Mouse (Mus musculus) c-Kit-negative CD71-positive TER-119-positive erythroid progenitor cells, embryonic 14.5 days (primary cell): ENCODE measurements around the gene Adora2b.
"Not testable (repeated sequence)": the region's sequence is repeated elsewhere in the genome, so short reads cannot be mapped to it uniquely, and the experiment has no call there.

Source experiments
- DNase-seq: peaks from one replicate; pipeline ENCODE4 v3.0.0-alpha.2; 2013; ENCODE audit warnings: low read depth, low spot score

Adora2b gene

DNA sequence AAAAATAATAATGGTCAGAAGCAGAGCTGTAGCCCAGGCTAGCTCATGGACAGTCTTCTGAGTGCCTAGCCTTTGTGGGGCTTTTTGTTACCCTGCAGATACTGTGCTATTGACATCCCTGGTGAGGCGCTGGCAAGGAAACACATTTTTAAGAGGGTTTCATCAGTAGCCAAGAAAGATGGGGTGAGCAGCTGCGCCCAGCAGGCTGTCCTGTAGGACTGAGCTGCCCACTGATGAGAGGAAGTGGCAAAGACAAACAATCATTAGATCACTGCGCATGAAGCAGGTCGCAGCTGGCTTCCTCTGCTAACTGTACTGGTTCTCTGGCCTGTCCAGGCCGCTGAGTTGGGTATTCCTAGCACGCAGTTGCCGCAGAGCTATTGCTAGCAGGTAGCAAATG lies 14.8 kb downstream of the Adora2b start:
- no peak for DNase-seq

DNA sequence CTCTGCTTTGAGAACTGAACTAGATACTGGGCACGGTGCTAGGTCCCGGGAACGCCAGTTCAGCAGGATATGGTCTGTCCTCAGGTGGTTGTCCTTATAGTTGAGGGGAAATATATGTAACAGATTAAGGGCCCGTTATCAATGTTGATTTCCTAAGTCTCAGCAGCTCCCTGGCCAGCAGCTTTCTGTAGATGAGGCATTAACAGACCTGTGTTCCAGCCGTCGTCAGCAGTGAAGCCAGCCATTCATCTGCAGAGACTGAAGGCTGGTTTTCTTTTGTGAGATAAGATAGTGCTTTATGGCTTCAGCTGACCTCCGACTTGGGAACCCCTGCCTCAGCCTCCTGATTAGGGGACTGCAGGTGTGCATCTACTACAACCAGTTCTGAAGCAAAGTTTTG lies 15.2 kb downstream of the Adora2b start:
- DNase-seq, result no peak

DNA sequence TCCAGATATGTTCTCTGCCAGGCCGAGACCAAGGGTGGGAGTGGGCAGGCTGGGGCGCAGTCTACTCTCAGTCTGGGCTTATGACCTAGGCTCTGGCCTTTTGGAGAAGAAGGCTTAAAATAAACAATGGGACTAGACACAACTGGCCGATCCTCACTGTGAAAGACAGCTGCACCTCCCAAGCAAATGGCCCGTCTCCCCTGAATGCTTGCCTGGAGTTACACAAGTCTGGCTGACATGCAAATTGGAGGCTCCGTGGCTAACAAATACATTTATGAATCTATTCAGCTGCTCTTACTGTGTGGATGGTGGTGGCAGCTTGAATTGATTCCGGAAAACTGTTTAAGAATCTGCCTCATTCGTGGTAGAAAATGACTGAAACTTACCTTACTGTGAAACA lies 16.9 kb downstream of the Adora2b start:
- DNase-seq, result no peak

DNA sequence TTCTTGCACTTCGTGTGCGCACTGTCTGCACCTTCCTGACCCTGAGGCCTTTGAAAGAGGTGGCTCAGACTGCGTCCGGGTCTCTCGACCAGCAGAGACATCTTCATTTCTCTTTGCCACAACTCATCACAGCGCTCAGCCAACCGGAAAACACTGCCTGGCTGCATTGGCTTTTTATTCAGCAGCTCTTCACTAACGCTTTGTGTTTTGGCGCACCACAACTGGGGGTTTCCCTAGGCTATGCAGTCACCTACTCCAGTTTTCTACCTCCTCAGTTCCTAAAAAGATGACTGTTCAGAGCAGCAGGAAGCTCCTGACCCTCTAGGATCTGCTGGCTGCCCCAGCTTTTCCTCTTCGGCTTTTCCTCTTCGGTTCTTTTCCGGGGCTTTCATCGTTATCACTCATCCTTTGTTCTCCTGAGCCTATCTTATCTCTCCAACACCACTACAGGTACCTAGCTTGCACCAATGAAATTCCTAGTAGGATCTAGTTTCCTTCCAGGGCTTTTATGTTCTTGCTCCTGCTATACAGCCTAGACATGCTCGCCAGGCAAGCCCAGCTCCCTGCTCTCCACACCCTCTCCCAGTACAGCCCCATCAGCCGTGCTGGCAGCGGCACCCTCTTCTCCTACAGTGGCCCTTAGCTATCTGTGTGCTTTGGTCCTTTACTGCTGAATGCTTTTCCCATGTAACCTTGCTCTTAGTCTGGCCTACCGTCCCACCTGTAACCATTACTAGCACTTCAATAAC lies 17.9 kb downstream of the Adora2b start:
- DNase-seq, result no peak

DNA sequence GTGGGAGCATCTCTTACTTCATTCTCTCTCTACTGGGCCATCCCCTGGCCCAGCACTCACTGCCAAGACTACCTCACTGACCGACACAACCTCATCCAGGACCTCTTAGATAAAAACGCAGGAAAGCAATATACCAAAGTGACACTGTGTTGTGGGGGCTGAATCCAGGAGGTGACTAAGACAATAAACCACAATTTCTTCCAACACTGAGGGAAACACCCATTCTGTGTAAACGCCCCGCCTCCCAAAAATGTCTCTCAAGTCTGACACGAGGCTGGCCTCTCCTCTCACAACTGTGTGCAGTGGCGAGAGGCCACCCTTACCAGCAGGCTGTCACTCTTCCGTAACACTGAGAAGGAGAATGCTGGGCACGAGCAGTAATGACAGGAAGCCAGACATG lies 19.6 kb downstream of the Adora2b start:
- DNase-seq, result no peak

DNA sequence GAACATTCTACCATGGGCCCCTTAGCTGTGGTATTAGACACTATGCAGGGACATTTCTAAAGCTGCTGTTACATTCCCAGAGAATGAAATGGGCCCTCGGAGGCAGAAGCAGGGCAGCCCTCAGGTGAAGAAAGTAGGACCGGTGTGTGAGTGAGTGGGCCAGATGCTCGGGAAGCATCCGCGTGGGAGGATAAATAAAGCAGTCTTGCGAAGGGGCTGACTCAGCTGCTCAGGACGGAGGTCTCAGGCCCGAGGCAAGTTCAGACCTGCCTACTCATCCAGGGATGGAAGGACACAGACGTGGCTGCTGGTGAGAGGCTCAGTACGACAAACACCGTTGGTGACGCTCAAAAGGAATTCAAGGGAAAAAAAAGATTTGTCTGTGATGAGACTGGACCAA lies 20.3 kb downstream of the Adora2b start:
- DNase-seq, result no peak

DNA sequence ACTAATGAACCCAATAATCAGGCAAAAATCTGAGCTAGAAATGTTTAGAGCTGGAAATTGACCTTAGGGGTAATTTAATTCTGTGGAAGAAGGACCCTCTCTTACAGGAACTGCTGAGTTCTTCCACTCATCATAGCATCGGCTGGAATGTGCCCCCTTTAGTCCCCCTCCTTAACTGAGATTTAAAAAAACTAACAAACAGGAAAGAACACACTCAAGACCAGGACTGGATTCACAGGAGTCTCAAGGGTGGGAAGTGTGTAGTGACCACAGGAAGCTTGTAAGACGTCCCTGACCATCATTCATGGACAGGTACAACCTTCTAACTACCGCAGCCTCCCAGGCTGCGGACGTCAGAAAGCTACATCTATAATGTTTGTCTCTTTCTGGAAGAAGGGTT lies 22.1 kb downstream of the Adora2b start:
- DNase-seq, result no peak

DNA sequence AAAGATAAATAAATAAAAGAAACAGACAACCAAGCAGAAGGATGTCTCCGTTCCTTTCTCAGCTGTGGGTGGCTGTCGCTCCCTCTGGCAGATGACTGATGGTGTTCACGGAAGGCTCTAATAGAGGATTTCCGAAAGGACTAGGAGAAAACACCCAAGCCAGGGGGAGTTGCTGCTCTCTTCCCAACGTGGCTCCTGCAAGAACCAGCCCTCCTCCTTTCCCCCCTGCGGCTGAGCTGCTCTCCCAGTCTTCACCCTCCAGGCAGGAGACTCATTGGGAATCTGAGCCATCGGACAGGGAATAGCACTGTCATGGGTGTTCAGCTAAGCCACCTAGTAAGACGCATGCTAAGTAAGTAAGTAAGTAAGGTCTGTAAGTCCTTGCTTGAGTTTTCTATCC lies 28.3 kb downstream of the Adora2b start:
- no peak for DNase-seq

DNA sequence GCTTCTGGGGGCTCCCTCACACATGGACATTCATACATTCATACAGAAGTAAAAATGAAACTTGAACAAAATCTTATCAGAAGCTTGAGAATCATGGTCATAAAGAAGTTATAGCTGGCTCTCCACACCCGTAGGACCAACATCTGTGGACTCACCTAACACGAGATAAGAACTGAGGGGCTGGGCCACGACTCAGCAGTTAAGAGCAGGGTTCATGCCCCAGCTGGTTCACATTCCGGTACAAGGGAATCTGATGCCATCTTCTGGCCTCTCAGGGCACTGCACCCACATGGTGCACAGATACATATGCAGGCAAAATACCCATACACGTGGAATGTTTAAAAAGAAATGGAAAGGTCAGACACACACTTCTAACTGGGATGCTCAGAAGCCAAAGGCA lies 29.2 kb downstream of the Adora2b start:
- peak; percentile 75 for DNase-seq

DNA sequence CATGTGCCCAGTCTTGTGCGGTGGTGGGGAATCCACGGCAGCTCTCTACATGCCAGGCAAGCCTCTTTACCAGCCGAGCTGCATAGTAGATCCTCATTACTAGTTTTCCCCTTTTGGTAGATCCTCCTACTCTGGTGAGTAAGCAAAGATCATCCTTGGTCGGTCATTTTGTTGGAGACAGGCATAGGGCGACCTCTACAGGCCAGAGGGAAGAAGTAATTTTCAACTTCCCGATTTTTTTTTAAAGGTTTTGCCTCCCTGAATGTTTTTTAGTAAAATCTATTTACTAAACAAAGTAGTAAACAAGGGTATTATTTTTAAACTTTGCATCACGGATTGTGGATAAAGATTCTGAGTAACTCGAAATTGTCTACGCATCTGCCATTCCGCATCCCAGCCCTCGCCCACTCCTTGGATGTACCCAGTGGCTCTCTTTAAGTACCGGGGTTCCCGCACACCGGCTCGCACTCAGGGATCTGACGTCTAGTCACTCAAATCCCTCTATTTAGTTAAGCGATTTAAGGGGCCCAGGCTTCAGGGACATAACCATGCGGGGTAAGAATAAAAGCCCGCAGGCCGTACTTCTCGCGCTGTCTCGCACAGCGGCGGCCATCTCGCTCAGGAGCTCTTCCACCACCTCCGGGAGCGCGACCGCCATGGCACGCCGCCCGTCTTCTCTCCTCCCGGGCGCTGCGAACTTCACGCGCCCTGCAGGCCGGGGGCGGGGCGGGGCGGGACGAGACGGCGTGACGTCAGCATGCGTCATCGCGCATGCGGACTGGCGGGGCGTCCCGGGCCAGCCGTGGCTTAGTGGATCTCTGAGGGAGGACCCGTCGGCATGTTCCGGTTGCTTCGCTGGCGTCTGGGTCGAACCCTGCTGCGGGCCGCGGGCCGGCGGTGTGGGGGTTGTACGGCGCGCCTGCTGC lies 32.2 kb downstream of the Adora2b start, which contains the start of the genes Zswim7 and Ttc19:
Gene Zswim7 (minus strand): TSS at position 701 of the 926 bp plus-strand sequence.
Gene Ttc19 (plus strand): TSS at position 799 of the 926 bp plus-strand sequence.
- peak; percentile 87 for DNase-seq

DNA sequence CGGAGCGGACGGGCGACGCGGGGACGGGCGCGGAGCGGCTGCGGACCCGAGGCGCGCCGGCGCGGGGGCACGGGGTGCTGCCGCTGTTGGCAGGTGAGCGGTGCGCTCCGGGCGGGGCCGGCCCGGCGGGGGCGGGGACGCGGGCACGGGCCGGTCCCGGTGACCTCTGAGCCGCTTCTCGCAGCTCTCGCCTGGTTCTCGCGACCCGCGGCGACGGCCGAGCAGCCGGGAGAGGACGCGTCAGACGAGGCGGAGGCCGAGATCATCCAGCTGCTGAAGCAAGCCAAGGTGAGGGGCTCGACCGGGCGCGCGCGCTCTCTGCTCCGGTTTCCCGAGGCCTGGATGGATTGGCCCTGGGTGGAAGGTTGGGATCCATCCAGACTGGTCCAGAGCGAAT lies 32.8 kb downstream of the Adora2b start:
- DNase-seq, result peak; percentile 43

DNA sequence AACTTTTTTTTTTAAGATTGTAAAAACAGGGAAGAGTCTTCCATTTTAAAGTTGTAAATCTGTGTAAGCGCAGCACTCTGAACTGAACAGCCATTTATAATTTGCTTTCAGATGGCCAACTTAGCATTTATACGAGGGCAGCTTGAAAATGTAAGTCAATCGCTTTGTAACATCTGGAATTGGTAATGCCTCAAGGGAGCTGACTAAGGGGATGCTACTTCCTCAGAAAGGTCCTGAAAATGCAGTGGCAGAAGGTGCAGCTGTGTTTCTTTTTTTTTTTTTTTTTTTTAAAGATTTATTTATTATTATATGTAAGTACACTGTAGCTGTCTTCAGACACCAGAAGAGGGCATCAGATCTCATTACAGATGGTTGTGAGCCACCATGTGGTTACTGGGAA lies 35.2 kb downstream of the Adora2b start:
- DNase-seq, result not testable (repeated sequence)

DNA sequence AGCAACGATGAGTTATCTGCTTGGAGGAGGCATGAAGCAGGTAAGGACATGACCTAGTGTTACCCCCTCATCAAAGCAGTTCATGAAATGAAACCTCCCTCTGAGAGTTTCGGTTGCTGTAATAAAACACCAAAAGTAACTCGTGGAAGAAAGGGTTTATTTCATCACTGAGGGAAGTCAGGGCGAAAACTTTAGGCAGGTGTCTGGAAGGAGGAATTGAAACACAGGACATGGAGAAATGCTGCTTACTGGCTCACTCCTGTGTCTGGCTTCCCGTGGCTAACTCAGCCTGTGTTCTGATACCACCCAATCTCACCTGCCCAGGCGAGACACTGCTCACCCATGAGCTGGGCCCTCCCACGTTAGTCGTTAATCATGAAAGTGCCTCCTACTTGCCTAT lies 36.2 kb downstream of the Adora2b start:
- DNase-seq, result no peak

DNA sequence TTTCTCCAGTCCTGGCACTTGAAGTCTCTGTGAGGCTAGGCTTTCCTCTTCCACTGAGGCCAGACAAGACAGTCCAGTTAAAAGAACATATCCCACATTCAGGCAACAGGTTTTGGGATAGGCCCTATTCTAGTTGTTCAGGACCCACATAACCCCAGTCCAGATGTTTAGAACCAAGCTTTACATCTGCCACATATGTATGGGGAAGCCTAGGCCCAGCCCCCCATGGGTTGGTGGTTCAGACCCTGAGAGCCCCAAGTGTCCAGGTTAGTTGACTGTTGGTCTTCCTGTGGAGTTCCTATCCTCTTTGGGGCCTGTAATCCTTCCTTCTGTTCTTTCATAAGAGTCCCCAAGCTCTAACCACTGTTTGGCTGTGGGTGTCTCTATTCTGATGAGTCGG lies 38.9 kb downstream of the Adora2b start:
- DNase-seq, result no peak

DNA sequence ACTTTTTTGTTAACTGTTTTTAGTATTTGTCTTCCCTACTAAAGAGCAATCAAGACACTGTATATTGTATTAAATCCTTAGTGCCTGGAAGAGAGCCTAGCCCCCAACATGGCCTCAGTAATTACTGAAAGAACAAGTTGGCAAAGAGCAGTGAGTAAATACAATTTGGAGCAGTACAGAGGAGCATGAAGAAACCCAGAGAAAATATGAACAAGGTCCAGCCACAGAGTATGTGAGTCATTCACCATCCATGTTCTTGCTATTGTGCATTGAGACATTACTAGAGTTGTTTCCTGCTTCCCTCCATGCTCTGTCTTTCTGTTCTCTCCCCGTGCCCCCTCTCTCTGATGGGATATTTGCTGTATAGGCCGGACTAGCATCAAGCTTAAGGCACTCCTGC lies 45.3 kb downstream of the Adora2b start:
- DNase-seq, result no peak

DNA sequence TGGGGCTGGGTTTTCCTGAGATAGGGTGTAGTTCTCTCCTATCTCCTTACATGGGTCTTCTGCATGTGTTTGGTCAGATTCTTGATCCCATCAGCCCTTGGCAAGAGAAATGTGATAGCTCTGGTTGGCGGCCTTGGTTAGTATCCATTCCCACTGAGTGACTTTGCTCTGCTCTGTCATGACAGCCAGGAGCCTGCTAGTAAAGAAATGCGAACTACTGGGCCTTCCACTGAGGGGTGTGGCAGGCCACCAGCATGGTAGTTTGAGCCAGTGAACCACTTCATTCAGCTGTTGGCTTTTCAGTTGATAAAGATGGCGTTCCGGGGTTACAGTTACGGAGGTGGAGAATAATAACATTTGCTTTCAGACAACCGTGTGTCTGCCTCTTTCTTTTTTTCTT lies 50.1 kb downstream of the Adora2b start:
- DNase-seq, result no peak

DNA sequence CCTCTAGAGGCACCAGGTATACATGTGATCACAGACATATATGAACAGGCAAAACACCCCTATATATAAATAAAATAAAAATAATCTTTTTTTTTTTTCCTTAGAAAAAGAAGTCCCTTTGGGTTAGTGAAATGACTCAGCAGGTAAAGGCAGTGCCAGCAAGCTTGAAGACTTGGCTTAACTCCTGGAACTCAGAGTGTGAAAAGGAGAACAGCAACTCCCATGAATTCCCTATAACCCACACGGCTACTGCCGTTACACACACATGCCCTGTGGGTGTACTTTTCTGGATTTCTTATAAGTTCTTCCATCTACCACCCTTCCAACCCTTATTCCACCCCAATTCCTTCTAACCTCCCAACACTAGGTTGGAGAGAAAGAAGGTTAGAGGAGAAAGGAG lies 57.1 kb downstream of the Adora2b start:
- no peak for DNase-seq

DNA sequence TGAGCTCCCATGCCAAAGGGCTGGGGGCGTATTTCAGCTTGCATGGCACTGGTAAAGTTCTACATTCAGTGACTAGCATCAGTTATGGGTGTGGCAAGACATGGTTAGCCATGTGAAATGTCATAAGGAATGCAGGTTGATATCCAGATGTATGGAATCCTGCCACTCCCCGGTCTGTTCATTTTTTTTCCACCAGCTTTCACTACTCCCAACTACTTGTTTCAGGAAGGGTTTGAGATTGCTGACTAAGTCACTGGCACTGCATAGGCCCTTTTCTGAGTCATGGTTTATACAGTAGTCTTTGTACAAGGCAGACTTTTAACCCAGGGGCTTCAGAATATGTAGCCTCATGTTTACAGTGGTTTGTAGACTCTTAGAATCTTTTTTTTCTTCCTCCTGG lies 60.5 kb downstream of the Adora2b start:
- DNase-seq, result no peak

DNA sequence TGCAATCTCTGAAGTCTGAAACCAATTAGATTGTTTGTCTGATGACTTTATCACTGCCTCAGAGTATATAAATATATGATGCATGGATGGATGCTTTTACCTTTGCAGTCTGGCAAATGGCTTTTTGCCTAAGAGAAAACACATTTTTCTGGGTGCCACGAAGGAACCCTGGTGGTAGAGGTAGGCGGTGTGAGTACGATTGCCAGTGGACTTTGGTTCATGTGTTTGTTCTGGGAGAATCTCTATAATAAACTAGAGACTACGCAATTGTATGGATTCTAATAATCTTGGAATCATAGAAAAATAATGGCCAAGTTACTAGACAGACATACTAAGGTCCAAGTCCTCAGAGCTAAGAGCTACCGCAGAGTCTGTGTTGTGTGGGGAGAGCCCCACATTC lies 66.2 kb downstream of the Adora2b start:
- DNase-seq, result no peak
